Mouse (Mus musculus): ENCODE results near the gene Hdac9.

The Hdac9 gene

GRCm38 (mm10) chr12:34714266-34714939 lies 202.5 kb downstream of the Hdac9 start:
- DNase-seq (ENCODE audit: low read depth, low spot score) = peak; percentile 10

- DNase-seq (ENCODE audit: low read depth, low spot score) = no peak
Observed at GRCm38 (mm10) chr12:34697981-34698380, 218.9 kb downstream of the Hdac9 start.

- DNase-seq (ENCODE audit: low read depth, low spot score) = no peak
Observed at GRCm38 (mm10) chr12:34696736-34697135, 220.2 kb downstream of the Hdac9 start.

GRCm38 (mm10) chr12:34688941-34689340 lies 228.0 kb downstream of the Hdac9 start:
- DNase-seq (ENCODE audit: low read depth, low spot score) = no peak

DNA sequence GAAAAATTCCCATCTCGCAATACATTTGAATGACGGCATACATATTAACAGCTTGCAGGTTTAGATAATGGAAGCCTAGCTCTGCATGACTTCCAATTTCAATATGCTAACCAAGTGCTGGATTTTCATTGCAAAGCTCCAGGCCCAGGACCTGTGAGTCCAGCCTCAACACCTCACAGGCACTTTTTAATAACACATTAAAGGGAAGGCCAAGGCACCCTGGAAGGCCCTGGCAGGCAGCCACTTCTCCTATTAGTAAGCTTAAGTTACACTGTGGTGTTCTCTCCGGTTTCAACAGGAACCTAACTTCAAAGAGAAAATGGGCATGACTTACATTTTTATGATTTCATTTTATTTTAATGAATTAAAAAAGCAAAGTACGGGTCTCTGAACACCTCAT lies 233.5 kb downstream of the Hdac9 start:
- no peak for DNase-seq (ENCODE audit: low read depth, low spot score)

DNA sequence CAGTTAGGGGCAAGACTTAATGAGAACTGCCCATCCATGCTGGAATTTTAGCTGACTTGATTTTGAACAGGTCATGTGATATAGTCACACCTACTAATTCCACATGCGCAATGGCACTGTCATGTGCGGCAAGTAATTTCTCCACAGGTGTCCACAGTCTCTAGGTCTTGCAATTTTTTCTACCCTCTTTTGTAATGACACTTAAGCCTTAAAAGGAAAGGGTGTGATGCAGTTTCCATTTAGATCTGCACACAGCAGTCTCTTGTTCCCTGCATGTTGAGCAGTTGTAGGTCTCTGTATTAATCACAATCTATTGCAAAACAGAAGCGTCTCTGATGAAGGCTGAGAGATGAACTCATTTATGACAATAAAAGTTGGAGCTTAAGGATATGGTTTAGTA lies 234.2 kb downstream of the Hdac9 start:
- no peak for DNase-seq (ENCODE audit: low read depth, low spot score)

- DNase-seq (ENCODE audit: low read depth, low spot score) = no peak
Observed at GRCm38 (mm10) chr12:34680576-34680975, 236.3 kb downstream of the Hdac9 start.

DNA sequence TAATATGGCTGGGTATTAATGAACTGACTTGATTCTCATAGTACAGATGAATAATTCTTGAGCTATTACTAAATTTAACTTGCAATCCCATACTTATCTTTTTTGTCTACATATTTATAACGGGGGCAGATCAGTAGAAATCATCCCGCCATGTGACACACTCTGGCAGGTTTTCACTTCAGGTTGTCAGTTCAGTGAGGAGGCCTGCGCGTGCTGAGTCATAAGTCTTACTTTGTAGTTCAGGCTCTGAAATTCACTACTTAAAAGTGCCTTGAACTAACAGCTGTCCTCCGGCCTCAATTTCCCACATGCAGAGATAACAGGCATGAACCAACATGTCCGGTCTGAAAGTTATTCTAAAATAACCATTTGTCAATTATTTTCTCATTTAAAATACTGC lies 239.8 kb downstream of the Hdac9 start:
- DNase-seq (ENCODE audit: low read depth, low spot score) = no peak

DNA sequence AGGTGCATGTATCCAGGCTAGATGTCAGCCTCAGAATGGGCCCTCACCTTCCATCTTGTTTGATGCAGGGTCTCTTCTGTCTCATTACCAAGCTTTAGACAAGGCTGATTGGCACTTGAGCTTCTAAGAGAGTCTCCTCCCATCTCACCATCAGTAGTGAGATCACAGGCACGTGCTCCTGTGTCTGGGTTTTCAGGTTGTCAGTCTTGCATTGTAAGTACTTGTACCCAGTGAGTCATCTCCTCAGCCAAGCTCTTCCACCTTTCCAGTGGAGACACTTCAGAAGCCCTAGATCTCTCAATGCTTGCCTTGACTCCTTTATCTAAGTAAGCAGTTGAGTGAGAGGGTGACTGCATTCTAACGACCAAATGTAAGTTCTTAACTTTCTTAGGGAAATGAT lies 242.7 kb downstream of the Hdac9 start:
- no peak for DNase-seq (ENCODE audit: low read depth, low spot score)

DNA sequence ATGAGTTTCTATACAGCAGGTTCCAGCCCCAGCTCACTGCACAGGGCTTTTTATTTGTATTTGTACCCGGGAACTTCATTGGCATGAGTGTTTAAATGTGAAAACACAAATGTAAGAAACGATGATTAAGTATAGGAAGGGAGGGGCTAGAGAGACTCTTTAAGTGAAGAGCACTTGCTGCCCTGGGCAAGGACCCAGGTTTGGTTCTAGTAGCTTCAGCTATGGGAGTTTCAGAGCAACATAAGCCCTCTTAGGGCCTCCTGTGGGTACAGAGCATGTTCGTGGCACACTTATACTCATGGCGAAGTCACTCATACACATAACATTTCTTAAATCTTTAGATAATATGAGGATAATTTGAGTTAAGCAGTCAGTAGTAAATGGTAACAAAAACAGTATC lies 243.4 kb downstream of the Hdac9 start:
- DNase-seq (ENCODE audit: low read depth, low spot score) = no peak

- DNase-seq (ENCODE audit: low read depth, low spot score) = peak; percentile 82
Observed at GRCm38 (mm10) chr12:34664758-34665157, 252.1 kb downstream of the Hdac9 start.

- peak; percentile 13 for DNase-seq (ENCODE audit: low read depth, low spot score)
Observed at GRCm38 (mm10) chr12:34661378-34661777, 255.5 kb downstream of the Hdac9 start.

- no peak for DNase-seq (ENCODE audit: low read depth, low spot score)
Observed at GRCm38 (mm10) chr12:34660027-34660426, 256.9 kb downstream of the Hdac9 start.

GRCm38 (mm10) chr12:34658568-34658967 lies 258.3 kb downstream of the Hdac9 start:
- DNase-seq (ENCODE audit: low read depth, low spot score) = no peak

GRCm38 (mm10) chr12:34658119-34658518 lies 258.8 kb downstream of the Hdac9 start:
- peak; percentile 45 for DNase-seq (ENCODE audit: low read depth, low spot score)

GRCm38 (mm10) chr12:34653615-34654014 lies 263.3 kb downstream of the Hdac9 start:
- DNase-seq (ENCODE audit: low read depth, low spot score) = peak; percentile 20

GRCm38 (mm10) chr12:34648753-34649152 lies 268.1 kb downstream of the Hdac9 start:
- DNase-seq (ENCODE audit: low read depth, low spot score) = no peak

DNA sequence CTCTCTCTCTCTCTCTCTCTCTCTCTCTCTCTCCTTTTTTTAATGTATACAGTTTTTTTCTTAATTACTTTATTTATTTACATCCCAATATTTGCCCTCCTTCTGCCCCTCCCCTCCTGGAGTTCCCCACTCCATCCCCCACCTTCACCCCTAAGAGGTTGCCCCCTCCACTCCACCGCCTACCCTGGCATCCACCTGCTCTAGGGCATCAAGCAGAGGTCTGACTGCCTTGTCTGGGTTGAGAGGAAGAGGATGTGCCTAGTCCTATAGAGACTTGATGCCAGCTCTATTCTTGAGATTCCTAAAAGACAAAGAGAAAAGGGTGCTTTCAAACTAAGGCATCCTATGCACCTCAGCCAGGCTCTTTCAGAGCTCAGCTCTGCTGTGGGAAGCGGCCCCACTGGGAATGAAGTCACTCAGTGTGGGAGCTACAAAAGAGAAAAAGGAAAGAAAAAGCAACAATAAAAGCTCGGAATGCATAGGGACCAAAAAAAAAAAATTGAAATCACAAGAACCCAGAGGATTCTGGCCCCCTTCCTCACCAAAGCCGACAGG lies 275.1 kb downstream of the Hdac9 start:
- no peak for DNase-seq (ENCODE audit: low read depth, low spot score)

GRCm38 (mm10) chr12:34637238-34638124 lies 279.4 kb downstream of the Hdac9 start:
- no peak for DNase-seq (ENCODE audit: low read depth, low spot score)

- no peak for DNase-seq (ENCODE audit: low read depth, low spot score)
Observed at GRCm38 (mm10) chr12:34619101-34619500, 297.8 kb downstream of the Hdac9 start.

- no peak for DNase-seq (ENCODE audit: low read depth, low spot score)
Observed at GRCm38 (mm10) chr12:34618321-34618720, 298.6 kb downstream of the Hdac9 start.

GRCm38 (mm10) chr12:34617836-34618235 lies 299.1 kb downstream of the Hdac9 start:
- DNase-seq (ENCODE audit: low read depth, low spot score) = no peak

GRCm38 (mm10) chr12:34614796-34615195 lies 302.1 kb downstream of the Hdac9 start:
- no peak for DNase-seq (ENCODE audit: low read depth, low spot score)

Measured in CD4-positive, CD25-positive, alpha-beta regulatory T cell, adult 2 months (primary cell).